Mouse (Mus musculus): ENCODE results near the gene Metap1d.

The Metap1d gene

GRCm38 (mm10) chr2:71475311-71475710 lies 22.2 kb downstream of the Metap1d start:
- DNase-seq (ENCODE audit: low spot score) = no peak

GRCm38 (mm10) chr2:71475760-71476159 lies 22.7 kb downstream of the Metap1d start:
- DNase-seq (ENCODE audit: low spot score) = no peak

- DNase-seq (ENCODE audit: low spot score) = no peak
Observed at GRCm38 (mm10) chr2:71477787-71478186, 24.7 kb downstream of the Metap1d start.

- no peak for DNase-seq (ENCODE audit: low spot score)
Observed at GRCm38 (mm10) chr2:71479917-71480316, 26.8 kb downstream of the Metap1d start.

GRCm38 (mm10) chr2:71481825-71482224 lies 28.7 kb downstream of the Metap1d start:
- DNase-seq (ENCODE audit: low spot score) = no peak

- no peak for DNase-seq (ENCODE audit: low spot score)
Observed at GRCm38 (mm10) chr2:71483046-71483716, 30.1 kb downstream of the Metap1d start.

- no peak for DNase-seq (ENCODE audit: low spot score)
Observed at GRCm38 (mm10) chr2:71483717-71484066, 30.6 kb downstream of the Metap1d start.

GRCm38 (mm10) chr2:71491295-71491694 lies 38.2 kb downstream of the Metap1d start:
- DNase-seq (ENCODE audit: low spot score) = no peak

- DNase-seq (ENCODE audit: low spot score) = no peak
Observed at GRCm38 (mm10) chr2:71493161-71493683, 40.1 kb downstream of the Metap1d start.

GRCm38 (mm10) chr2:71494503-71494902 lies 41.4 kb downstream of the Metap1d start:
- peak; percentile 46 for DNase-seq (ENCODE audit: low spot score)

GRCm38 (mm10) chr2:71494971-71495370 lies 41.9 kb downstream of the Metap1d start:
- no peak for DNase-seq (ENCODE audit: low spot score)

GRCm38 (mm10) chr2:71497175-71497574 lies 44.1 kb downstream of the Metap1d start:
- no peak for DNase-seq (ENCODE audit: low spot score)

GRCm38 (mm10) chr2:71499276-71500230 lies 46.5 kb downstream of the Metap1d start:
- peak; percentile 51 for DNase-seq (ENCODE audit: low spot score)

GRCm38 (mm10) chr2:71504852-71505251 lies 51.8 kb downstream of the Metap1d start:
- no peak for DNase-seq (ENCODE audit: low spot score)

- no peak for DNase-seq (ENCODE audit: low spot score)
Observed at GRCm38 (mm10) chr2:71511209-71511608, 58.1 kb downstream of the Metap1d start.

- DNase-seq (ENCODE audit: low spot score) = no peak
Observed at GRCm38 (mm10) chr2:71512326-71512725, 59.2 kb downstream of the Metap1d start.

GRCm38 (mm10) chr2:71516995-71517394 lies 63.9 kb downstream of the Metap1d start:
- no peak for DNase-seq (ENCODE audit: low spot score)

GRCm38 (mm10) chr2:71517466-71518099 lies 64.5 kb downstream of the Metap1d start:
- no peak for DNase-seq (ENCODE audit: low spot score)

GRCm38 (mm10) chr2:71522871-71523270 lies 69.8 kb downstream of the Metap1d start:
- no peak for DNase-seq (ENCODE audit: low spot score)

GRCm38 (mm10) chr2:71523431-71523830 lies 70.4 kb downstream of the Metap1d start:
- DNase-seq (ENCODE audit: low spot score) = no peak

GRCm38 (mm10) chr2:71524763-71525162 lies 71.7 kb downstream of the Metap1d start:
- no peak for DNase-seq (ENCODE audit: low spot score)

- DNase-seq (ENCODE audit: low spot score) = no peak
Observed at GRCm38 (mm10) chr2:71526595-71527322, 73.7 kb downstream of the Metap1d start.

Measured in MN1 (cell line).